Mouse (Mus musculus): ENCODE measurements around the gene Gtf2a1. TPM values are rescaled to one million over a fixed set of nuclear protein-coding genes. Genes with fewer than 3 reads are reported as not detected.
A peak's percentile ranks its signal among the peaks of the same experiment; 100 is the strongest.
"Not testable (repeated sequence)": the region's sequence is repeated elsewhere in the genome, so short reads cannot be mapped to it uniquely, and the experiment has no call there.

Gene Gtf2a1
- total RNA-seq (2015): 31.1 and 34.5 TPM in 2 replicates
- 31.7 and 35.5 TPM in 2 replicates for total RNA-seq (2017)

GRCm38 (mm10) chr12:91589847-91590690, at the start of gene Gtf2a1:
Gene Gtf2a1 (minus strand): TSS chr12:91590487.
- peak; percentile 61 for ATAC-seq (replicated peaks; ENCODE audit: poor library complexity)

GRCm38 (mm10) chr12:91638351-91638750, 48.1 kb upstream of the Gtf2a1 start:
- no peak for ATAC-seq (replicated peaks; ENCODE audit: poor library complexity)

- ATAC-seq (replicated peaks; ENCODE audit: poor library complexity): peak; percentile 78
Observed at GRCm38 (mm10) chr12:91637136-91637909, 47.0 kb upstream of the Gtf2a1 start.

GRCm38 (mm10) chr12:91626482-91626881, 36.2 kb upstream of the Gtf2a1 start:
- no peak for ATAC-seq (replicated peaks; ENCODE audit: poor library complexity)

- peak; percentile 86 for ATAC-seq (replicated peaks; ENCODE audit: poor library complexity)
Observed at GRCm38 (mm10) chr12:91625013-91625412, 34.7 kb upstream of the Gtf2a1 start.

- ATAC-seq (replicated peaks; ENCODE audit: poor library complexity): no peak
Observed at GRCm38 (mm10) chr12:91609425-91609824, 19.1 kb upstream of the Gtf2a1 start.

- ATAC-seq (replicated peaks; ENCODE audit: poor library complexity): no peak
Observed at GRCm38 (mm10) chr12:91607678-91608077, 17.4 kb upstream of the Gtf2a1 start.

- ATAC-seq (replicated peaks; ENCODE audit: poor library complexity): no peak
Observed at GRCm38 (mm10) chr12:91606651-91607050, 16.4 kb upstream of the Gtf2a1 start.

GRCm38 (mm10) chr12:91604600-91604999, 14.3 kb upstream of the Gtf2a1 start:
- ATAC-seq (replicated peaks; ENCODE audit: poor library complexity): no peak

- peak; percentile 30 for ATAC-seq (replicated peaks; ENCODE audit: poor library complexity)
Observed at GRCm38 (mm10) chr12:91592128-91592527, 1.8 kb upstream of the Gtf2a1 start.

GRCm38 (mm10) chr12:91591191-91591590, 904 bp upstream of the Gtf2a1 start:
- ATAC-seq (replicated peaks; ENCODE audit: poor library complexity): no peak

- peak; percentile 5; the same call in 1 of the 2 replicates for ATAC-seq (replicated peaks; ENCODE audit: poor library complexity)
Observed at GRCm38 (mm10) chr12:91590716-91591115, 429 bp upstream of the Gtf2a1 start.

GRCm38 (mm10) chr12:91589542-91589846, 793 bp downstream of the Gtf2a1 start:
- no peak for ATAC-seq (replicated peaks; ENCODE audit: poor library complexity)

GRCm38 (mm10) chr12:91588670-91589541, 1.4 kb downstream of the Gtf2a1 start:
- ATAC-seq (replicated peaks; ENCODE audit: poor library complexity): no peak

- peak; percentile 55 for ATAC-seq (replicated peaks; ENCODE audit: poor library complexity)
Observed at GRCm38 (mm10) chr12:91588176-91588669, 2.1 kb downstream of the Gtf2a1 start.

GRCm38 (mm10) chr12:91587491-91588033, 2.7 kb downstream of the Gtf2a1 start:
- ATAC-seq (replicated peaks; ENCODE audit: poor library complexity): no peak

- no peak for ATAC-seq (replicated peaks; ENCODE audit: poor library complexity)
Observed at GRCm38 (mm10) chr12:91587077-91587476, 3.2 kb downstream of the Gtf2a1 start.

- not testable (repeated sequence) for ATAC-seq (replicated peaks; ENCODE audit: poor library complexity)
Observed at GRCm38 (mm10) chr12:91585815-91586214, 4.5 kb downstream of the Gtf2a1 start.

- peak; percentile 27 for ATAC-seq (replicated peaks; ENCODE audit: poor library complexity)
Observed at GRCm38 (mm10) chr12:91585206-91585605, 5.1 kb downstream of the Gtf2a1 start.

GRCm38 (mm10) chr12:91583409-91583808, 6.9 kb downstream of the Gtf2a1 start:
- ATAC-seq (replicated peaks; ENCODE audit: poor library complexity): no peak

All from megakaryocyte progenitor cell, adult 5-6 weeks (primary cell).